Comparison of ENCODE assay signal across 24 mouse cellular contexts in genomic region chr19:21948030-21948429, GRCm38 (mm10).
DNase-seq lines count a peak whose midpoint lies in the region; ATAC-seq and TF ChIP-seq lines count a peak whose summit lies in the region.
"Had no signal": no experiment of that assay in that cellular context is flagged by ENCODE, and none has a peak within 500 bp of the region (broad histone marks: within the 10 kb centered on the region; RNA-seq: fewer than 3 reads in every experiment).

No protein-coding gene starts in this region.

- TF ChIP-seq POLR2A in cerebellum, adult 2 months (IDR thresholded peaks at IDR 0.05; ENCODE audit: borderline replicate concordance, insufficient read depth, low read length) = no peak

- no peaks in the 10 kb centered on the region for H3K36me3 ChIP-seq in heart, embryonic 10.5 days
- H3K36me3 ChIP-seq: forebrain, embryonic 10.5 days; heart, embryonic 12.5 days; heart, embryonic 15.5 days had no signal

- H3K9me3 ChIP-seq in heart, embryonic 10.5 days = no peaks in the 10 kb centered on the region
- H3K9me3 ChIP-seq: forebrain, embryonic 10.5 days; forebrain, embryonic 13.5 days; heart, embryonic 15.5 days had no signal

- H3K27me3 ChIP-seq in heart, embryonic 10.5 days (ENCODE audit: insufficient read depth, poor library complexity, severe bottlenecking) = no peaks in the 10 kb centered on the region
- no peaks in the 10 kb centered on the region for H3K27me3 ChIP-seq in cerebellum, adult 2 months (ENCODE audit: control insufficient read depth, insufficient read depth, low read length)
- H3K27me3 ChIP-seq: forebrain, embryonic 13.5 days; heart, embryonic 12.5 days; heart, embryonic 15.5 days had no signal

- ATAC-seq in activated CD4-positive, CD25-positive, alpha-beta regulatory T cell, adult 4 months = peak; percentile 25
- peak; percentile 35 for ATAC-seq in granulocyte monocyte progenitor cell, adult 5-6 weeks (replicated peaks; ENCODE audit: poor library complexity, severe bottlenecking)
- ATAC-seq in megakaryocyte progenitor cell, adult 5-6 weeks (replicated peaks; ENCODE audit: poor library complexity) = peak; percentile 18; the same call in 1 of the 2 replicates
- ATAC-seq: forebrain, embryonic 13.5 days; forebrain, embryonic 16.5 days; hindbrain, postnatal 0 days; intestine, postnatal 0 days had no signal

- TF ChIP-seq CTCF in cerebellum, adult 2 months (IDR thresholded peaks at IDR 0.05; ENCODE audit: borderline replicate concordance, insufficient read depth, low read depth, low read length) = no peak

- 88% methylated on average over 2 of the region's 2 CpGs for whole genome bisulfite sequencing in heart, embryonic 10.5 days
- WGBS in cerebellum, adult 2 months = 86% methylated on average over 2 of the region's 2 CpGs

- no peak overlapping the region for H3K4me3 ChIP-seq in heart, embryonic 10.5 days
- no peak overlapping the region for H3K4me3 ChIP-seq in cerebellum, adult 2 months (replicated peaks; ENCODE audit: insufficient read depth, low read depth, low read length)
- H3K4me3 ChIP-seq: forebrain, embryonic 10.5 days; forebrain, embryonic 13.5 days; heart, embryonic 12.5 days; heart, embryonic 15.5 days had no signal

- peak; percentile 56 for DNase-seq in heart, embryonic 10.5 days (ENCODE audit: low spot score)
- DNase-seq in heart, adult 11 months = no peak
- no peak for DNase-seq in cerebellum, postnatal 25 days
- DNase-seq in kidney, adult 8-10 months = no peak
- DNase-seq in cerebellum, adult 2 months = no peak
- DNase-seq: adrenal gland, adult 8-10 months; adrenal gland, postnatal 25 days; cerebellum, adult 18-20 months; cerebellum, adult 9-11 months; cerebellum, postnatal 36 days; gastrocnemius, postnatal 25 days; heart, postnatal 10 days; heart, postnatal 36 days had no signal

- H3K4me1 ChIP-seq in heart, embryonic 10.5 days = no peaks in the 10 kb centered on the region
- H3K4me1 ChIP-seq in cerebellum, adult 2 months (ENCODE audit: control insufficient read depth, insufficient read depth, low read length) = no peaks in the 10 kb centered on the region
- H3K4me1 ChIP-seq: forebrain, embryonic 13.5 days; heart, embryonic 12.5 days; heart, embryonic 15.5 days had no signal

- H3K27ac ChIP-seq in heart, embryonic 10.5 days = no peak overlapping the region
- no peak overlapping the region for H3K27ac ChIP-seq in cerebellum, adult 2 months (ENCODE audit: insufficient read depth, low read length)
- H3K27ac ChIP-seq: forebrain, embryonic 10.5 days; forebrain, embryonic 13.5 days; heart, embryonic 15.5 days; hindbrain, embryonic 14.5 days; hindbrain, postnatal 0 days had no signal
